Mouse (Mus musculus): Measurements from ENCODE around the gene Cep112.

- no peak for TF ChIP-seq CTCF (conservative IDR thresholded peaks at IDR 0.05; ENCODE audit: low read length)
- TF ChIP-seq POU5F1 (IDR thresholded peaks at IDR 0.05; ENCODE audit: borderline replicate concordance, low read length) = no peak
These were observed 452.5 kb downstream of the Cep112 start for GRCm38 (mm10) chr11:108877520-108877919.

All from E14TG2a.4 (cell line).